Mouse (Mus musculus) myocyte (in vitro differentiated cells): ENCODE data around the gene Tstd3. TPM values are rescaled to one million over a fixed set of nuclear protein-coding genes. Genes with fewer than 3 reads are reported as not detected.

Source experiments
- H3K27me3 ChIP-seq: one replicate; pipeline ENCODE4 v1.6.1; 2011; ENCODE audit not compliant: control insufficient read depth, insufficient read depth, insufficient read length
- H3K36me3 ChIP-seq: one replicate; pipeline ENCODE4 v1.6.1; 2011; ENCODE audit not compliant: control insufficient read depth, insufficient read depth
- H3K4me2 ChIP-seq: one replicate; pipeline ENCODE4 v1.6.1; 2011; ENCODE audit warnings: low read depth, control low read depth
- H3K4me3 ChIP-seq: one replicate; pipeline ENCODE4 v1.5.1; 2011; ENCODE audit warnings: mild to moderate bottlenecking, control low read depth, moderate library complexity
- H3K79me2 ChIP-seq: one replicate; pipeline ENCODE4 v1.6.1; 2011; ENCODE audit not compliant: control insufficient read depth, insufficient read depth
- H3ac ChIP-seq: one replicate; pipeline ENCODE4 v1.6.1; 2011; ENCODE audit not compliant: control insufficient read depth, insufficient read length
- CEBPB ChIP-seq: IDR thresholded peaks from 2 replicates; pipeline ENCODE4 v1.6.1; 2011; ENCODE audit warnings: mild to moderate bottlenecking, moderate library complexity; ENCODE audit not compliant: poor library complexity, insufficient read depth, severe bottlenecking
- E2F4 ChIP-seq: IDR thresholded peaks from one replicate; pipeline ENCODE4 v1.6.1; 2011; ENCODE audit warnings: mild to moderate bottlenecking, control low read depth, moderate library complexity; ENCODE audit not compliant: insufficient read depth
- MAX ChIP-seq: IDR thresholded peaks from one replicate; pipeline ENCODE4 v1.6.1; 2011; ENCODE audit warnings: low read depth, mild to moderate bottlenecking, control low read depth
- MYOD1 ChIP-seq, 3 experiments: IDR thresholded peaks; one replicate each; pipeline ENCODE4 v1.6.1; 2011; ENCODE audit warnings: control low read depth in 2 of 3, low read depth in 2 of 3, mild to moderate bottlenecking in 2 of 3, moderate library complexity in 1 of 3; ENCODE audit not compliant: insufficient read length in 2 of 3, control insufficient read depth in 1 of 3
- MYOG ChIP-seq, 3 experiments: IDR thresholded peaks; one replicate each; pipeline ENCODE4 v1.6.1; 2011; ENCODE audit warnings: control low read depth in 2 of 3, low read depth in 2 of 3, mild to moderate bottlenecking in 2 of 3; ENCODE audit not compliant: insufficient read length in 2 of 3, control insufficient read depth in 1 of 3, insufficient read depth in 1 of 3
- POLR2A ChIP-seq: IDR thresholded peaks from one replicate; pipeline ENCODE4 v1.6.1; 2011; ENCODE audit warnings: low read depth, mild to moderate bottlenecking, control low read depth, moderate library complexity; ENCODE audit not compliant: insufficient read length
- POLR2AphosphoS2 ChIP-seq: IDR thresholded peaks from one replicate; pipeline ENCODE4 v1.6.1; 2011; ENCODE audit warnings: low read depth, control low read depth; ENCODE audit not compliant: insufficient read length
- REST ChIP-seq: IDR thresholded peaks from one replicate; pipeline ENCODE4 v1.6.1; 2011; ENCODE audit warnings: mild to moderate bottlenecking, control low read depth, moderate library complexity; ENCODE audit not compliant: insufficient read depth, insufficient read length
- SRF ChIP-seq: IDR thresholded peaks from one replicate; pipeline ENCODE4 v1.6.1; 2011; ENCODE audit warnings: low read depth; ENCODE audit not compliant: control insufficient read depth, insufficient read length
- TCF12 ChIP-seq: IDR thresholded peaks from one replicate; pipeline ENCODE4 v1.6.1; 2011; ENCODE audit warnings: mild to moderate bottlenecking, control low read depth; ENCODE audit not compliant: poor library complexity, insufficient read depth, severe bottlenecking
- TCF3 ChIP-seq: IDR thresholded peaks from one replicate; pipeline ENCODE4 v1.6.1; 2011; ENCODE audit warnings: low read depth, control low read depth; ENCODE audit not compliant: insufficient read length
- USF1 ChIP-seq: IDR thresholded peaks from one replicate; pipeline ENCODE4 v1.6.1; 2011; ENCODE audit warnings: low read depth, mild to moderate bottlenecking, control low read depth, moderate library complexity
- polyA plus RNA-seq: library from polyadenylated mRNA; unstranded; fragments of >200 nt; fragmentation: generic; extraction: Trizol; gene quantifications from one replicate; pipeline ENCODE4 v1.2.1, GENCODE M21; 2012; ENCODE audit warnings: missing spikeins

Gene Tstd3
- polyA plus RNA-seq, result 7.5 TPM

- Histone ChIP-seq H3K27me3 (no peaks in the 10 kb centered on the region), H3ac (no peak within 1 kb of the TSS), H3K36me3 (no peaks in the 10 kb centered on the region), H3K79me2 (no peaks in the 10 kb centered on the region), H3K4me2 (peak within 1 kb of the TSS; percentile 78), H3K4me3 (peak within 1 kb of the TSS; percentile 57)
- TF ChIP-seq POLR2A (peak; percentile 43), MYOG (IDR thresholded peaks at IDR 0.05; ENCODE audit: control insufficient read depth in 1 of 3, insufficient read depth in 1 of 3, insufficient read length in 2 of 3, low read depth in 2 of 3) (no peak), TCF12 (no peak), POLR2AphosphoS2 (peak; percentile 18), SRF (peak; percentile 17)
These were observed at the start of gene Tstd3, which contains the start of gene Usp45 for GRCm38 (mm10) chr4:21766863-21767304. Tstd3 (minus strand) TSS chr4:21767212. Usp45 (plus strand) TSS chr4:21767156.

- Histone ChIP-seq H3K36me3 (peaks cover 25% of the 10 kb centered on the region), H3K4me3 (no peak overlapping the region), H3K79me2 (no peaks in the 10 kb centered on the region), H3K27me3 (no peaks in the 10 kb centered on the region), H3K4me2 (no peak overlapping the region), H3ac (no peak overlapping the region)
- TF ChIP-seq REST (no peak), POLR2AphosphoS2 (no peak), TCF12 (no peak), TCF3 (no peak), MYOD1 (IDR thresholded peaks at IDR 0.05; ENCODE audit: control insufficient read depth in 1 of 3, insufficient read length in 2 of 3, low read depth in 2 of 3) (no peak), MAX (no peak), SRF (no peak), POLR2A (no peak), E2F4 (no peak), CEBPB (no peak), USF1 (no peak), MYOG (IDR thresholded peaks at IDR 0.05; ENCODE audit: control insufficient read depth in 1 of 3, insufficient read depth in 1 of 3, insufficient read length in 2 of 3, low read depth in 2 of 3) (no peak)
These were observed 47.0 kb upstream of the Tstd3 start for GRCm38 (mm10) chr4:21814029-21814428.

- Histone ChIP-seq H3ac (no peak overlapping the region), H3K27me3 (no peaks in the 10 kb centered on the region), H3K4me2 (no peak overlapping the region), H3K4me3 (no peak overlapping the region), H3K79me2 (no peaks in the 10 kb centered on the region), H3K36me3 (peaks cover 24% of the 10 kb centered on the region)
- TF ChIP-seq MYOD1 (IDR thresholded peaks at IDR 0.05; ENCODE audit: control insufficient read depth in 1 of 3, insufficient read length in 2 of 3, low read depth in 2 of 3), result no peak
- TF ChIP-seq TCF12, result no peak
- no peak for TF ChIP-seq MYOG (IDR thresholded peaks at IDR 0.05; ENCODE audit: control insufficient read depth in 1 of 3, insufficient read depth in 1 of 3, insufficient read length in 2 of 3, low read depth in 2 of 3)
- TF ChIP-seq USF1, result no peak
- no peak for TF ChIP-seq TCF3
- no peak for TF ChIP-seq POLR2AphosphoS2
- TF ChIP-seq CEBPB, result no peak
- no peak for TF ChIP-seq SRF
- TF ChIP-seq MAX, result no peak
- TF ChIP-seq E2F4, result no peak
- no peak for TF ChIP-seq REST
These were observed 45.6 kb upstream of the Tstd3 start for GRCm38 (mm10) chr4:21812635-21813034.

GRCm38 (mm10) chr4:21810608-21811007 lies 43.6 kb upstream of the Tstd3 start:
- TF ChIP-seq CEBPB (no peak), SRF (no peak), MYOD1 (IDR thresholded peaks at IDR 0.05; ENCODE audit: control insufficient read depth in 1 of 3, insufficient read length in 2 of 3, low read depth in 2 of 3) (no peak), MYOG (IDR thresholded peaks at IDR 0.05; ENCODE audit: control insufficient read depth in 1 of 3, insufficient read depth in 1 of 3, insufficient read length in 2 of 3, low read depth in 2 of 3) (no peak)
- H3K27me3 ChIP-seq, result no peaks in the 10 kb centered on the region
- no peak overlapping the region for H3ac ChIP-seq
- peaks cover 28% of the 10 kb centered on the region for H3K36me3 ChIP-seq
- H3K4me2 ChIP-seq, result no peak overlapping the region
- no peaks in the 10 kb centered on the region for H3K79me2 ChIP-seq
- H3K4me3 ChIP-seq, result no peak overlapping the region

GRCm38 (mm10) chr4:21807204-21807603 lies 40.2 kb upstream of the Tstd3 start:
- H3K27me3 ChIP-seq, result no peaks in the 10 kb centered on the region
- no peak overlapping the region for H3K4me3 ChIP-seq
- H3K36me3 ChIP-seq, result peaks cover 35% of the 10 kb centered on the region
- no peak overlapping the region for H3ac ChIP-seq
- TF ChIP-seq POLR2A, result no peak
- TF ChIP-seq TCF12, result no peak
- TF ChIP-seq REST, result no peak
- TF ChIP-seq MYOD1 (IDR thresholded peaks at IDR 0.05; ENCODE audit: control insufficient read depth in 1 of 3, insufficient read length in 2 of 3, low read depth in 2 of 3), result no peak
- no peak for TF ChIP-seq E2F4
- TF ChIP-seq USF1, result no peak
- TF ChIP-seq SRF, result no peak
- no peak for TF ChIP-seq CEBPB
- no peak for TF ChIP-seq TCF3
- no peak for TF ChIP-seq POLR2AphosphoS2
- no peak for TF ChIP-seq MYOG (IDR thresholded peaks at IDR 0.05; ENCODE audit: control insufficient read depth in 1 of 3, insufficient read depth in 1 of 3, insufficient read length in 2 of 3, low read depth in 2 of 3)
- TF ChIP-seq MAX, result no peak
- H3K4me2 ChIP-seq, result no peak overlapping the region
- H3K79me2 ChIP-seq, result no peaks in the 10 kb centered on the region
